Mouse (Mus musculus): ENCODE results near the gene Lbx2.

The Lbx2 gene

DNA sequence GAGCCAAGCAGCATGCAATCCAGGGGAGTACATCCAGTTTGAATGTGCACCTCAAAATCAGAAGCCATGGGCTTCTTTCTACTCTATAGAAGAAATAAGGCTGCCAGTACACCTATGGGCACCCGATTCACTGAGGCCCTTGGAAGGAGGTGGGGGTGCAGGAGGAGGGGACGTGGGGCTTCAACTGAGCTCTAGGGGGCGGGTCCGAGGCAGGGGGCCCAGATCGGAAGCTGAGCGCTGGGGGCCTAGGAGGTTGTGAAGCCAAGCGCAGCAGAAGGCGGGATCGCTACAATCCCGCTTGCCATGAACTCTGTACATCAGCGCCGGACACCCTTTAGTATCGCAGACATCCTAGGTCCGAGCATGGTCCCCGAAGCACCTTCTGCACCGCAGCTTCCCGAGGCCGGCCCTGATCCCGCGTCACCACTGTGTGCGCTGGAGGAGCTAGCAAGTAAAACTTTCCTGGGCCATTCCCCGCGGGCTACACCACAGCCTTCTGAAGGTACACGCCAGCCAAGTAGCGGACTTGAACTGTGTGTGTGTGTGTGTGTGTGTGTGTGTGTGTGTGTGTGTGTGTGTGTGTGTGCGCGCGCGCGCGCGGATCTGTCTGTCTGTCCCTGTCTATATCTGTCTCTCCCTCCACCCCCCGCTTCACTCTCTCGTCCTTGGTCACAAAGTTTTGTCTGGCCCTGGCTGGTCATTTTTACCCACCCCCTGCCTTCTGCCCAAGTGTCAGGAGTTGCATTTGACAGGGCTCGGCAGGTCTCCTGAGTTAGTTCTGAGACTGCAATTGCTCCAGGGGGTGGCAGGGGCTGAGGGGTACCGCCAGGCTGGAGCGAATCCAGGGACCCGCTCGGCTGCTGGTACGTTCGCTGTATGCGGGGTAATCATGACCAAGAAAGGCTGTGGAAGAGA, at the start of gene Lbx2:
TSS of gene Lbx2 (plus strand) at position 247 of the 915 bp plus-strand sequence.
- no peak for DNase-seq (ENCODE audit: low spot score in 2 of 2)

DNA sequence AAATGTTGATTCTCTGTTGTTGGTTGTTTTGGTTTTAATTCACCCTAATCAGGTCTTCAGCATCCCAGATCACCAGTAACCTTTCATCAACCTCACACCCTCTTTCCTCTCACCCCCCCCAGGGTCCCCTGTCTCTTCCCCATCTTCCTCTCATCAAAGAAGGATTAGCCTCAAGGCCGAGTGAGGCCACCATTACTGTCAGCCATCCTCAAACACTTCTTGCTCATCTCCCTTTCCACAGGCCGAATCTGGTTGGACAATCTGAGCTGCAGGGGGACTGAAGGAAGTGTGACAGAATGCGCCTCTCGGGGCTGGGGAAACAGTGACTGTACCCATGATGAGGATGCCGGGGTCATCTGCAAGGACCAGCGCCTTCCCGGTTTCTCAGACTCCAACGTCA, 49.0 kb upstream of the Lbx2 start:
- DNase-seq (ENCODE audit: low spot score in 2 of 2): no peak

DNA sequence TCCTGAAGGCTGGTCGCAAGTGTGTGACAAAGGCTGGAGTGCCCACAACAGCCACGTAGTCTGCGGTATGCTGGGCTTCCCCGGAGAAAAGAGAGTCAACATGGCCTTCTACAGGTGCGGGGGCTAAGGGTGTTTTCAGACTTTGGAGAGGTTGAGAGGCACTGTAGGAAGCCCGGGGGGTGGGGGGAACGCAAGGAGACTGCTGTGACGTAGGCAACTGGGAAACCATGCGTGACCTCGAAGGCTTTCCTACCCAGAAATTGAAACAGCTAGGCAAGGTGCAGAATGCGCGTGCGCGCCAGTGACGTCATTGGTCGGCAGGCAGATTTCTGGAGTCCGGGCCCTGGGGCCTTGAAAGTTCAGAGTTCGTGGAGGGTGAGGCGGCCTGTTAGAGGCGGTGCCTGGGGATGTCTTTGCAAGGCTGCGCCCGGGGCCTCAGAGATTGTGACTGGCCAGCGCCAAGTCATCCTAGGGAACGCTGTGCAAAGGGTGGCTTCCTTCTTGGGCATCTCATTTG, 47.6 kb upstream of the Lbx2 start:
- peak; percentile 80 to 87 for DNase-seq (ENCODE audit: low spot score in 2 of 2)

DNA sequence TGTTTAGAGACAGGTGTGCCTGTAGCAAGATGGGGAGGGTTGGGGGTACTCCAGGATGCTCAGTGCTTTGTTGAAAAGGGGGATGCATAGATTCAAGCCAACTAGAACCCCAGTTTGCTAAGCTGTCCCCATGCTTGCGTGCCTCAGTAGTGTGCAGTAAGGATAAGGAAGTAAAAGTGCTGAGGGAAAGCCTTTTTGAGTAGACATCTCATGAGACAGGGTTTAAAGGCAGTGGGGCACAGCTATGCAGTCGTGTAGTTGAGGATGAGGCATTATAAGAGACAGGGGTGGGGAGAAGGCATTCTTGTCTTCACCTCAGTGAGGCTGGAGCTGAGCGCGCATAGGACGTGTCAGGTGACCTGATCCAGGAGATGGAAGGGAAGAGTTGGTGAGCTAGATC, 45.6 kb upstream of the Lbx2 start:
- no peak for DNase-seq (ENCODE audit: low spot score in 2 of 2)

DNA sequence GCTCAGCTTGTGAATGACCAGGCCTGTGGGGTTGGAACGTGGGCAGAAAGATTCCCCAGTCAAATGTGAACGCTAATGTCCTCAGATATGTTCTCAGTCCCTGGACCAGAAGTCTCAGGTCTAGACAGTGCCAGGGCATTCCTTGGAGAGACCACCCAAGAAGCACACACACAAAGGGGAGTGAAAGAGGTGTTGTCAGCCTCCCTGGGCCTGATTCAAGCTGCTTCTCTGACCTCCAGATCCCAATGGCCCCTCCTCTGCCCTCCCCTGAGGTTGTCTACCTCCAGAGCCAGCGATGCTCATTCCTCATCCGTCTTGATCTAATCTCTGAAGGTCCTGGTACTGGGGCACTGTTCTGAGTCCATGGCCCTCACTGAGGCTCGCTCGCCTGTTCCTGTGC, 42.6 kb upstream of the Lbx2 start:
- DNase-seq (ENCODE audit: low spot score in 2 of 2): no peak

DNA sequence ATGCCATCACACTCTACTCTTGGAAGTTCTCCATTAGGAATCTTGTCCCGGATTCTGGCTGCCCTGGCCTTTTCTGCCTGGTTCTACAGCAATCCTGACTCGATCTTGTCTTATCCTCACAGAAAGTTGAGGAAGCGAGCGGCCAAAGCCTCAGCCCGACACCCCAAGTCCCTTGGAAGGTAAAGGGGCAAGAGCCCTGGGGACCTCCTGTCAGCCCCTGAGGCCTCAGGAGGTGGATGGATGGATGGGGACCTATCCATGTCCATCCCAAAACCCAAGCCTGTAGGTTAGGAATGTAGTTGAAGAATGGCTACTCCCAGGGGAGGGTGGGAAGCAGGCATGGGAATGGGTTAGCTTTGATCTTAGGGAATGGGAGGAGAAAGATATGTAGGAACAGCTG, 42.2 kb upstream of the Lbx2 start:
- DNase-seq (ENCODE audit: low spot score in 2 of 2): no peak

DNA sequence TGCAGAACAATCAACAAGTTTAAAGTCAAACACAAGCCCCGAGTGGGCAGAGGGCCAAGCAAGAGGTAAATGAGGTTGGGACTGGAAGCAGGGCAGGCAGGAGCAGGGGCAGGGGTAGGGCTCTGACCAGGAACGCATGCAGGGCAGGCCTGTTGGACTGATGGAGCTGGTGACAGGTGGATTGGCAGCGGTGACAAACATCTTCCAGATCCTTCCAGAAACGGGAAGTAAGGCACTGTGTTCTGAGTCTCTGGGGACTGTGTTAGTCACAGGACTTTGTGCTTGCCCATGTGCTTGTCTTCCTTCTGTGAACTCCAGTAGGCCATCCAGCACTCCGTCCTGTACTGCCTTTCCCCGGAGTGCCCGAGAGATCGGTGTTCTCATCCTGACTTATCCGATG, 41.4 kb upstream of the Lbx2 start:
- DNase-seq (ENCODE audit: low spot score in 2 of 2): no peak

DNA sequence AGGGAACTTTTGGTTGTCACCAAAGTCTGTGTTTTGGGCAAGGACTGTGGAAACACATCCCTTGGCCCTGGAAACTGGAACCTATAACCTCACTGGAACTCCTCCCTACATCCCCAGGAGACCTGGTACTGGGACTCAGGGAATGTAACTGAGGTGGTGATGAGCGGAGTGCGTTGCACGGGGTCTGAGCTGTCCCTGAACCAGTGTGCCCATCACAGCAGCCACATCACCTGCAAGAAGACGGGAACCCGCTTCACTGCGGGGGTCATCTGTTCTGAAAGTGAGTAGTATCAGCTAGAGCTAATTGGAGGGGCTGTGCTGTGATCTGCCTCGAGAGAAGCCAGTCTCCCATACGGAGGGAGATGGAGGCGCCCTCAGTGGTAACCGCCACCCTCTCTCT, 36.8 kb upstream of the Lbx2 start:
- no peak for DNase-seq (ENCODE audit: low spot score in 2 of 2)

DNA sequence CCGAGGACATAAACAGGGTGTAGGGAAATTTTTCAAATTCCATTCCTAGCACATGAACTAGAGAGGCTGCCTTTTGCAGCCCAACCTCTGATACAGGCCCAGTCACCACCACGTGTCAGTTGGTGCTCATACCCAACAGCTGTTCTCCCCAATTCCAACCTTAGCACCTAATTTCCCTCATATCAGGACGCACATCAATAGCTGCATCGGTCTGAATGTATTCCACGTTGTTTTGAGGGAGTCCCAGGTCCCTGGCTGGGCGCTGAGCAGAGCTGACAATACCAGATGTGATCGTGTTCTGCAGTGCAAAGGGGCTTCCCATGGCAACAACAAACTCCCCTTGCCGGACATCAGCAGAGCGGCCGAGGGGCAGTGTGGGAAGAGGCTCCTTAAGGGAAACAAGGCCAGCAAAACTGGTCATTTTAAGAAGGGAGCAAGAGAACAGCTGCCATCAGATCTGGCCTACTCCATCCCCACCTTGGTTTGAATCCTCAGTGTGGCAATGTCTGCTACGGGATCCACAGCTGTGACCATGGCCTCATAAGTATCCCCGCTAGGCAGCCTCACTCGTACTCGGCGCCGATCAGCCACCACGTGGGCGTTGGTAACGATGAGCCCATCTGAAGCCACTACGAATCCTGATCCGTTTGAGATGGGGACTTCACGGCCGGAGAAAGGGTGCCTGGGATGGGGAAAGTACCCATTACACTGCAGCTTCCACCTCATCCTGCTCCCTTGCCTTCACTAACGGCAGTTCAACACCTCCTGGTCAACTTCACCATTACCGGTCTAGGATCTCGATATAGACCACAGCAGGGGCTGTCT, 32.8 kb upstream of the Lbx2 start:
- DNase-seq (ENCODE audit: low spot score in 2 of 2): no peak

DNA sequence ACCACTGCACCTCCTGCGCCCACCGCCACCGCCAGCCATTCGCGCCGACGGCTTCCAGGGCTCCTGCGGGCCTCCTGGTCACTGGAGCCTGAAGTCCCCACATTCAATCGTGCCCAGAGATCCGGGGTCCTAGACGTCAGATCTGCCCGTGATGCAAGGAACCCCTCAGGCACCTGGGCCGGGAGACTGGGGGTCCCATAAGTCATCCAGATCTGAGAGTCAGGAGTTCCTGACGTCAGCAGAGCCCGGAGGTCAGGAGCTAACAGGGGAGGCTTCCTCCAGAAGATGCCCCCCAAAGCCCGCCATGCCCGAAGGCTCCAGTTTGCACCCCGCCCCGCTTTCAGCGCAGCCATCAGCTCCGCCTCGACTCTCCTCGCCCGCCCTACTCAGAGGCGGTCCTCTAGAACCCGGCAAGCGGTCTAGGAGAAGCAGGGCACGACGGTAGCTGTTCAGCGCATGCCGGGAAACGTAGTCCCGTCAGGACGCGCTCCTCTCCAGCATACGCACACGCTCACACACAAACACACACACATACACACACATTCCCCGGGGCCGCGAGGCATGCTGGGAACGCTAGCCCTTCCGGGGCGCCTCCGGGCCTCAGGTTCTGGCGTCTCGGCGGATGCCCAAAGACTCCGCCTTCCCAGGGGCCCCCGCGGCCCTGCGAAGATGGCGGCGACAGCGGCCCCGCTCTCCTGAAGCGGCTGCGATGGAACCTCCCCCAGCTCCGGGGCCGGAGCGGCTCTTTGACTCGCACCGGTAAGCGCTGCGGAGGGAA, 31.9 kb upstream of the Lbx2 start, which contains the start of gene Aup1:
TSS of gene Aup1 (plus strand) at position 448 of the 778 bp plus-strand sequence.
- peak; percentile 95 to 96 for DNase-seq (ENCODE audit: low spot score in 2 of 2)

DNA sequence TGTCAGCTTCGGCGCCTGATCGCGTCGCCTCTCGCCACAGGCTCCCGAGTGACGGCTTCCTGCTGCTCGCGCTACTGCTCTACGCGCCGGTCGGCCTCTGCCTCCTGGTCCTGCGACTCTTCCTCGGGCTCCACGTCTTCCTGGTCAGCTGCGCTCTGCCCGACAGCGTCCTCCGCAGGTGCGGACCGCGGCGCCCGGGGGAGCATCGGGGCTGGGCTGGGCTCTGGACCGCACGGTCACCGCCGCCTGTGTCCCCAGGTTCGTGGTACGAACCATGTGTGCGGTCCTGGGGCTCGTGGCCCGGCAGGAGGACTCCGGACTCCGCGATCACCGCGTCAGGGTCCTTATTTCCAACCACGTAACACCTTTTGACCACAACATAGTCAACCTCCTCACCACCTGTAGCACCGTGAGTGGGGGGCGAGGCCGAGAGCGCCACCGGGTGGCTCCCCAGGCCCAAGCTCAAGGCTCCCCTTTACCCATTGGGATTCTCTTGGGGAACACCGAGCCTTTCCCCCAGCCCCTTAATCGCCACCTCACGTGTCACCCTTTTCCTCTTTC, 31.2 kb upstream of the Lbx2 start, which contains the start of gene Htra2:
TSS of gene Htra2 (minus strand) at position 403 of the 561 bp plus-strand sequence.
- DNase-seq (ENCODE audit: low spot score in 2 of 2): no peak

DNA sequence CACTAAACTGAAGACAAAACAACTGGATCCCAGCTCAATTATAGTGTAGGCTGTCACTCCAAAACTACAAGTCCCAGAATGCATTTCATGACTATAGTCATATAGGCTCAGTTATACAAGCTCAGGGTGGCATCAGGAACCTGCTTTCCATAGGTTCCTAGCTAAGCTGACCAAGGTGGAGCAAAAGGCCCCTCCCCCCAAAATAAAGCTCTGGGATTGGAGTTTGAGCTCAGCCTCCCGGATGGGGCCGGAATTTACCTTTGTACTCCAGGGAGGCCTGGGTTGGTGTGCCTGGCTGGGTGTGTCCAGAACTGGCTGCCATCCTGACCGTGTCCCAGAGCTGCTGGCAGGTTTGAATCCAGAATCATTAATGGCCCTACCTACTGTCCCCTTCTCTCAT, 28.4 kb upstream of the Lbx2 start, which contains the start of gene Dqx1:
TSS of gene Dqx1 (plus strand) at position 55 of the 400 bp plus-strand sequence.
- DNase-seq (ENCODE audit: low spot score in 2 of 2): no peak

DNA sequence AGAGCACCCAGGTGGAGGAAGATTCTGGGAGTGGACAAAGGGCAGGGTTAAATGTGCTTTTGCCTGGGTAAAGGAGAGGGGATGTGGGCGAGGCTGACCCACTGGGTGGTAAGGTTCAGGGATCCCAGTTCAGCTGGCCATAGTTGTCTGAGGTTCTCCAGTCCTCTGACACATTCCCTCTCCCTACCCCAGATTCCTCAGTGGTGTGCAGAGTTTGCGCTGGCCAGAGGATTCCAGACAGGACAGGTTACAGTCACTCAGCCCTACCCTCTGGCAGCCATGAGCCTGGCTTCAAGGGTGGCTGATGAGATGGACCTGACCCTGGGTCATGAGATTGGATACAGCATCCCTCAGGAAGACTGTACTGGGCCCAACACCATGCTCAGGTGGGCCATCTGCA, 27.4 kb upstream of the Lbx2 start:
- no peak for DNase-seq (ENCODE audit: low spot score in 2 of 2)

DNA sequence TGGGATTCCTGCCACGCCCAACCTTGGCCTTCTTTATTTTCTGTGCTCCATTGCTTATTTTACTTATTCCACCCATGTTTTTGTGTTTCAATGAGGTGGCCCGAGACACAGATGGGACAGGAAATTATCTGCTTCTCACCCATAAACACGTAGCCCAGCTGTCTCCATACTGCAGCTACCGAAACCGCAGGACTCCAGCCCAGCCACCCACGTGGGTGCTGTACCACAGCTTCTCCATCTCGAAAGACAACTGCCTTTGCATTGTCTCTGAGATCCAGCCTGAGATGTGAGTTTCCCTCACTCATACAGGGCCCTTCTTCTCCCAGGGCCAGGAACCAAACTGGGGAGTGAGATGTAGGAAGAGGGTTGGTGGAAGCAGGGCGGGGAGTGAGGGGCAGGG, 20.2 kb upstream of the Lbx2 start:
- DNase-seq (ENCODE audit: low spot score in 2 of 2): no peak

DNA sequence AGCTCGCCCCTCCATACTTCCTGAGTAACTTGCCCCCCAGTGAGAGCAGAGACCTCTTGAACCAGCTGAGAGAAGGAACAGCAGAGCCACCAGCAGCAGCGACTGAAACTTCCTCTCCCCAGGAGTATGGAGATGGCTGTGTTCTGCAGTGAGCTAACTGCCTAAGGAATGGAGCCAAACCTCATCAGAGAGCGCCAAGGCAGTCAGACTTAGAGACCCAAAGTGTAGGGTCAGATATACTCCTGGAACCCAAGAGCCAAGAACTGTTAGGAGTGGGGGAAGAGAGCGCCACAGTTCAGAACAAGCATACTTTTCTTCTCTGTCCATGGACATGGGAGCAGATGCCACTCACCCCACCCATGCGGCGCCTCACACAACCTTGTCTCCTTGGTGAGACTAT, 19.7 kb upstream of the Lbx2 start:
- DNase-seq (ENCODE audit: low spot score in 2 of 2): no peak

DNA sequence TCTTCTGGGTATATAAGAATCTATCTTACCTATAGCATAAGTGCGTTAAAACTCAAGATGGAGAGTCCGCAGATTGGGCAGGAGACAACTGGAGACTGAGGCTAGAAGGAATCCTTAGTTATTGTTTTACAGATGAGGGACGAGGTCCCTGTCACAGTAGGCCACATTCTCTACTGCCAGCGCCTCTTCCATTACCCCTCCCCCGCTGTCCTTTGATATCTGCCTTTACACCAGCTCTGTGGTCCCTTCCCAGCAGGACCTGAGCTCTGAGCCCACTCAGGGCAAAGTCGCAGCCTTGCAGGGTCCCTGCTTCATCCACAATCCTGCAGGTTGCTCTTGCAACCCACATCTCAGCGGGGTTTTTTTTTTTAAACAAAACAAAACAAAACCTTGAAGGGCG, 17.9 kb upstream of the Lbx2 start:
- no peak for DNase-seq (ENCODE audit: low spot score in 2 of 2)

DNA sequence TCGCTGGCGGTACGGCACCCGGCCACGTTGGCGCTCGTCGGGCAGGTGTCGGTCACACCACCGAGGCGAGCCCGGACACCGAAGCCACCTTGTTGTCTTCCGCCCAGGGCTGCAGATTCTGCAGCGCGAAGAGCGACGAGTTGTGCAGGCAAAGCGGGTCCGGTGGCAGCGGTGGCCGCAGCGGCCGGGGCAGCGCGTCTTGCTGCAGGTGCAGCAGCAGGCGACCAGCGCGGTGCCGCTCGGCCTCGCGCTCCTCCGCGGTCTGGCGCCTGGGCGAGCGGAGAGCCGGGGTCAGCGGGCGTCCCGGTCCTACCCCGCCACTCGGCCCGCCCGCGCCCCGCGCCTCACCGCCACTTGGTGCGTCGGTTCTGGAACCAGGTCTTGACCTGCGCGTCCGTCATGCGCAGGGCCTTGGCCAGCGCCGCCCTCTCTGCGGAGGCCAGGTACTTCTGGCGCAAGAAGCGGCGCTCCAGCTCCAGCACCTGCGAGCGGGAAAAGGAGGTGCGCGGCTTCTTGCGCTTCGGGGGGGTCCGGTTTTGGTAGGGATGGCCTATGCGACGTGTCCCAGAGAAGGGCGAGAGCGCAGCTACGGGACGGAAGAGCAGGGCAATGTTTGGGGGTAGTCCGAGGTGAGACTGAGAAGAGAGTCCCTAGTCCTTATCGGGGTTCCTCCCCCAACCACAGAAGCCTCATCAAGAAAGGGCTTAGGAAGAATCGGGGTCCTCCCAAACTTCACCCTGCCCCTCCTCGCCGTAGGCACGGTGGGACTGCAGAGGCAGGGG, 17.3 kb upstream of the Lbx2 start:
- no peak for DNase-seq (ENCODE audit: low spot score in 2 of 2)

DNA sequence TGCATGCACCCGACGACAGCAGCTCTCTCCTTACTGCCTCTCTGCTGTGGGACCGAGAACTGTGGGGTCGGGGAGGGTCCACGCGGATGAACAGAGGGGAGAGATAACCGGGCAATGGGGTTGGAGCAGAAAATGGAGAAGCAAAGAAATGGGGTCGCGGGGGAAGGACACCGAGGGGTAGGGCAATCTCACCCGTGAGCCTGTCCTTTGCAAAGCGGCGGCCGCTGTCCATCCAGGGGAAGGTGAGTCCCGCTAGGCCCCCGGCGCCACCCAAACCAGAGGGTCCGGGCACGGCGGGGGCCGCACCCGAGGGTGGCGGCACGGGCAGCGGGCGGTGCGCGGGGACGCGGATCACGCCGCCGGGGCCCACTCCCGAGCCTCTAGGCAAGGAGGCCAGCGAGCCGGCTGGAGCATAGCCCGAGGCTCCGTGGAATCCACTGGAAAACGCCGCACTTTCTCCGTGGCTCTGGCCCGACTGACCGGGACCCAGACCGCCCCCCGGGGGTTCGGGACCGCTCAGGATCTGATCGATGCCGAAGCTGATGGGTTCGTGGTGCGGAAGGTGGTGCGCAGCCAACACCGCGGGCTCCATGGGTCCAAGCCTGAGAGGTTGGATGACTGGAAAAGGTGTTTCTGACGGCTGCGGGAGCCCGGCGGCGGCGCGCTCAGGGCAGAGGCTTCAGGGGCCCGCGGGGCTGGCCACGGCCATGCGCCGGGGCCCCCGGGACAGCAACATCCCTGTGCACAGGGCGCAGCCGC, 16.5 kb upstream of the Lbx2 start:
- no peak for DNase-seq (ENCODE audit: low spot score in 2 of 2)

DNA sequence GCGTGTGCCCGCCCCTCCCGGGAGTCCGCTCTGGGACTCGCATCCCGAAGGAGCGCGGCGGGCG, 16.1 kb upstream of the Lbx2 start, which contains the start of gene Tlx2:
TSS of gene Tlx2 (minus strand) at position 47 of the 64 bp plus-strand sequence.
- no peak for DNase-seq (ENCODE audit: low spot score in 2 of 2)

Measured in urinary bladder, postnatal 4 days (tissue).